Mouse (Mus musculus) C2C12 (cell line): ENCODE measurements at regions not wholly inside any gene's neighbourhood (a gene's known extent, or its start where the extent isn't known, plus 50 kb on each side); places are given as distances from the start of the nearest gene placed in this dataset.

ENCODE experiments used
- CTCF ChIP-seq: IDR thresholded peaks from one replicate; pipeline ENCODE4 v1.5.1; 2011; ENCODE audit not compliant: control insufficient read depth, insufficient read depth, insufficient read length
- FOSL1 ChIP-seq: IDR thresholded peaks from one replicate; pipeline ENCODE4 v1.8.0; 2011; ENCODE audit warnings: mild to moderate bottlenecking, low read length; ENCODE audit not compliant: poor library complexity, insufficient read depth, severe bottlenecking
- MAX ChIP-seq: IDR thresholded peaks from one replicate; pipeline ENCODE4 v1.6.1; 2011; ENCODE audit warnings: mild to moderate bottlenecking, control low read depth
- MYOD1 ChIP-seq: IDR thresholded peaks from one replicate; pipeline ENCODE4 v1.6.1; 2011; ENCODE audit warnings: low read depth; ENCODE audit not compliant: control insufficient read depth, insufficient read length
- MYOG ChIP-seq: IDR thresholded peaks from one replicate; pipeline ENCODE4 v1.6.1; 2011; ENCODE audit not compliant: control insufficient read depth, insufficient read length; ENCODE audit errors: extremely low read depth
- USF1 ChIP-seq: IDR thresholded peaks from one replicate; pipeline ENCODE4 v1.6.1; 2011; ENCODE audit warnings: low read depth, mild to moderate bottlenecking, control low read depth, moderate library complexity

- TF ChIP-seq CTCF: peak; percentile 78
- no peak for TF ChIP-seq USF1
- TF ChIP-seq MYOD1: no peak
- TF ChIP-seq MYOG: no peak
- TF ChIP-seq FOSL1: no peak
- TF ChIP-seq MAX: no peak
Observed at GRCm38 (mm10) chr12:39665448-39665847, 372.4 kb downstream of the Arl4a start.
